Mouse (Mus musculus): ENCODE measurements around the gene Cel. TPM values are rescaled to one million over a fixed set of nuclear protein-coding genes. Genes with fewer than 3 reads are reported as not detected.

The Cel gene
- polyA plus RNA-seq, 1 experiment = 0.49 TPM

GRCm38 (mm10) chr2:28525943-28526876, 37.0 kb downstream of the Cel start:
- Histone ChIP-seq H3K27me3 (ENCODE audit: control insufficient read depth, insufficient read depth, low read length) (no peaks in the 10 kb centered on the region), H3K27ac (ENCODE audit: control insufficient read depth, insufficient read depth, low read length) (no peak overlapping the region), H3K4me1 (replicated peaks; ENCODE audit: control insufficient read depth, insufficient read depth, low read length) (peaks cover 23% of the 10 kb centered on the region), H3K36me3 (ENCODE audit: control insufficient read depth, insufficient read depth, low read length) (no peaks in the 10 kb centered on the region), H3K4me3 (ENCODE audit: control insufficient read depth, insufficient read depth, low read length) (no peak overlapping the region)
- no peak for TF ChIP-seq POLR2A (IDR thresholded peaks at IDR 0.05; ENCODE audit: control insufficient read depth, extremely low read depth, insufficient read depth, low read length, poor library complexity)
- TF ChIP-seq CTCF (IDR thresholded peaks at IDR 0.05; ENCODE audit: borderline replicate concordance, control insufficient read depth, extremely low read depth, insufficient read depth, low read length, poor library complexity) = peak; percentile 10; the same call in 1 of the 2 replicates
- no peak for DNase-seq
- WGBS = 20% methylated on average over 12 of the region's 12 CpGs

- Histone ChIP-seq H3K27me3 (ENCODE audit: control insufficient read depth, insufficient read depth, low read length) (no peaks in the 10 kb centered on the region), H3K4me3 (ENCODE audit: control insufficient read depth, insufficient read depth, low read length) (no peak overlapping the region), H3K36me3 (ENCODE audit: control insufficient read depth, insufficient read depth, low read length) (no peaks in the 10 kb centered on the region), H3K4me1 (replicated peaks; ENCODE audit: control insufficient read depth, insufficient read depth, low read length) (peaks cover 23% of the 10 kb centered on the region), H3K27ac (ENCODE audit: control insufficient read depth, insufficient read depth, low read length) (no peak overlapping the region)
- WGBS = 36% methylated on average over 11 of the region's 11 CpGs
- TF ChIP-seq POLR2A (IDR thresholded peaks at IDR 0.05; ENCODE audit: control insufficient read depth, extremely low read depth, insufficient read depth, low read length, poor library complexity) (no peak), CTCF (IDR thresholded peaks at IDR 0.05; ENCODE audit: borderline replicate concordance, control insufficient read depth, extremely low read depth, insufficient read depth, low read length, poor library complexity) (no peak)
- DNase-seq = no peak
Measured at GRCm38 (mm10) chr2:28525219-28525942, 37.8 kb downstream of the Cel start.

- no peak for DNase-seq
- no peak for TF ChIP-seq POLR2A (IDR thresholded peaks at IDR 0.05; ENCODE audit: control insufficient read depth, extremely low read depth, insufficient read depth, low read length, poor library complexity)
- no peak for TF ChIP-seq CTCF (IDR thresholded peaks at IDR 0.05; ENCODE audit: borderline replicate concordance, control insufficient read depth, extremely low read depth, insufficient read depth, low read length, poor library complexity)
- H3K27ac ChIP-seq (ENCODE audit: control insufficient read depth, insufficient read depth, low read length) = no peak overlapping the region
- H3K36me3 ChIP-seq (ENCODE audit: control insufficient read depth, insufficient read depth, low read length) = no peaks in the 10 kb centered on the region
- H3K4me3 ChIP-seq (ENCODE audit: control insufficient read depth, insufficient read depth, low read length) = no peak overlapping the region
- 90% methylated on average over 10 of the region's 10 CpGs for WGBS
- H3K4me1 ChIP-seq (replicated peaks; ENCODE audit: control insufficient read depth, insufficient read depth, low read length) = peaks cover 23% of the 10 kb centered on the region
- H3K27me3 ChIP-seq (ENCODE audit: control insufficient read depth, insufficient read depth, low read length) = no peaks in the 10 kb centered on the region
Measured at GRCm38 (mm10) chr2:28524406-28524805, 38.8 kb downstream of the Cel start.

- Histone ChIP-seq H3K4me3 (ENCODE audit: control insufficient read depth, insufficient read depth, low read length) (no peak overlapping the region), H3K4me1 (replicated peaks; ENCODE audit: control insufficient read depth, insufficient read depth, low read length) (peaks cover 26% of the 10 kb centered on the region), H3K36me3 (ENCODE audit: control insufficient read depth, insufficient read depth, low read length) (no peaks in the 10 kb centered on the region), H3K27me3 (ENCODE audit: control insufficient read depth, insufficient read depth, low read length) (no peaks in the 10 kb centered on the region), H3K27ac (ENCODE audit: control insufficient read depth, insufficient read depth, low read length) (no peak overlapping the region)
- no peak for DNase-seq
- WGBS = 54% methylated on average over 5 of the region's 5 CpGs
- TF ChIP-seq POLR2A (IDR thresholded peaks at IDR 0.05; ENCODE audit: control insufficient read depth, extremely low read depth, insufficient read depth, low read length, poor library complexity) = no peak
- TF ChIP-seq CTCF (IDR thresholded peaks at IDR 0.05; ENCODE audit: borderline replicate concordance, control insufficient read depth, extremely low read depth, insufficient read depth, low read length, poor library complexity) = no peak
Measured at GRCm38 (mm10) chr2:28523643-28524117, 39.5 kb downstream of the Cel start.

- no peak for DNase-seq
- peaks cover 37% of the 10 kb centered on the region for H3K4me1 ChIP-seq (replicated peaks; ENCODE audit: control insufficient read depth, insufficient read depth, low read length)
- TF ChIP-seq CTCF (IDR thresholded peaks at IDR 0.05; ENCODE audit: borderline replicate concordance, control insufficient read depth, extremely low read depth, insufficient read depth, low read length, poor library complexity) (no peak), POLR2A (IDR thresholded peaks at IDR 0.05; ENCODE audit: control insufficient read depth, extremely low read depth, insufficient read depth, low read length, poor library complexity) (no peak)
- H3K27me3 ChIP-seq (ENCODE audit: control insufficient read depth, insufficient read depth, low read length) = no peaks in the 10 kb centered on the region
- no peak overlapping the region for H3K4me3 ChIP-seq (ENCODE audit: control insufficient read depth, insufficient read depth, low read length)
- 62% methylated on average over 4 of the region's 4 CpGs for WGBS
- no peaks in the 10 kb centered on the region for H3K36me3 ChIP-seq (ENCODE audit: control insufficient read depth, insufficient read depth, low read length)
- no peak overlapping the region for H3K27ac ChIP-seq (ENCODE audit: control insufficient read depth, insufficient read depth, low read length)
Measured at GRCm38 (mm10) chr2:28522166-28522565, 41.0 kb downstream of the Cel start.

GRCm38 (mm10) chr2:28521571-28522151, 41.5 kb downstream of the Cel start:
- TF ChIP-seq POLR2A (IDR thresholded peaks at IDR 0.05; ENCODE audit: control insufficient read depth, extremely low read depth, insufficient read depth, low read length, poor library complexity) (no peak), CTCF (IDR thresholded peaks at IDR 0.05; ENCODE audit: borderline replicate concordance, control insufficient read depth, extremely low read depth, insufficient read depth, low read length, poor library complexity) (no peak)
- Histone ChIP-seq H3K27me3 (ENCODE audit: control insufficient read depth, insufficient read depth, low read length) (no peaks in the 10 kb centered on the region), H3K4me3 (ENCODE audit: control insufficient read depth, insufficient read depth, low read length) (no peak overlapping the region), H3K36me3 (ENCODE audit: control insufficient read depth, insufficient read depth, low read length) (no peaks in the 10 kb centered on the region), H3K27ac (ENCODE audit: control insufficient read depth, insufficient read depth, low read length) (no peak overlapping the region), H3K4me1 (replicated peaks; ENCODE audit: control insufficient read depth, insufficient read depth, low read length) (peaks cover 36% of the 10 kb centered on the region)
- 82% methylated on average over 6 of the region's 6 CpGs for WGBS
- DNase-seq = no peak
